Mouse (Mus musculus) liver, embryonic 16.5 days (tissue): Measurements from ENCODE around the gene Kndc1. TPM values are rescaled to one million over a fixed set of nuclear protein-coding genes. Genes with fewer than 3 reads are reported as not detected.
A peak's percentile ranks its signal among the peaks of the same experiment; 100 is the strongest.

Experiments used
- ATAC-seq: fragments of 200-750 bp; cut with Nextera tagmentation; 2 replicates; pipeline ENCODE4 v1.8.0; 2017; ENCODE audit warnings: low read depth, mild to moderate bottlenecking, moderate number of reproducible peaks, moderate library complexity
- H3K27ac ChIP-seq: fragments of 300-500 bp; sonication (generic); 2 replicates; pipeline ENCODE4 v1.5.1; 2014; ENCODE audit warnings: mild to moderate bottlenecking, low read length
- H3K27me3 ChIP-seq: fragments of 300-500 bp; sonication (generic); 2 replicates; pipeline ENCODE4 v1.6.1; 2014; ENCODE audit warnings: low read depth, low read length, mixed read lengths; ENCODE audit not compliant: control insufficient read depth, insufficient read depth
- H3K36me3 ChIP-seq: fragments of 300-500 bp; sonication (generic); 2 replicates; pipeline ENCODE4 v1.6.1; 2014; ENCODE audit warnings: mild to moderate bottlenecking; ENCODE audit not compliant: control insufficient read depth, insufficient read depth
- H3K4me1 ChIP-seq: fragments of 300-500 bp; sonication (generic); 2 replicates; pipeline ENCODE4 v1.6.1; 2014; ENCODE audit warnings: low read depth, low read length, mixed read lengths; ENCODE audit not compliant: control insufficient read depth
- H3K4me2 ChIP-seq: fragments of 300-500 bp; sonication (generic); 2 replicates; pipeline ENCODE4 v1.6.1; 2014; ENCODE audit warnings: low read depth, low read length, mixed read lengths
- H3K4me3 ChIP-seq: fragments of 300-500 bp; sonication (generic); 2 replicates; pipeline ENCODE4 v1.5.1; 2014; ENCODE audit warnings: low read depth, mild to moderate bottlenecking, low read length
- H3K9ac ChIP-seq: fragments of 300-500 bp; sonication (generic); 2 replicates; pipeline ENCODE4 v1.6.1; 2014; ENCODE audit warnings: low read depth, low read length
- H3K9me3 ChIP-seq: fragments of 300-500 bp; sonication (generic); replicated peaks from 2 replicates; pipeline ENCODE4 v1.6.1; 2016; ENCODE audit warnings: low read length; ENCODE audit not compliant: control insufficient read depth
- WGBS: fragments of 180-500 bp; shearing (Covaris S2); extraction: QIAGEN DNeasy Blood & Tissue Kit; methylation state at CpG from one replicate; pipeline ENCODE4 v1.1.7; 2014; ENCODE audit not compliant: insufficient replicate concordance; 5-methylcytosine and 5-hydroxymethylcytosine counted together
- polyA plus RNA-seq: library from polyadenylated mRNA; unstranded; fragments of >200 nt; fragmentation: Nextera tagmentation; extraction: Ambion mirVana; gene quantifications from 2 replicates; pipeline ENCODE4 v1.2.1, GENCODE M21; 2015

Gene Kndc1
- polyA plus RNA-seq, 1 experiment from 2014 or later: not detected

DNA sequence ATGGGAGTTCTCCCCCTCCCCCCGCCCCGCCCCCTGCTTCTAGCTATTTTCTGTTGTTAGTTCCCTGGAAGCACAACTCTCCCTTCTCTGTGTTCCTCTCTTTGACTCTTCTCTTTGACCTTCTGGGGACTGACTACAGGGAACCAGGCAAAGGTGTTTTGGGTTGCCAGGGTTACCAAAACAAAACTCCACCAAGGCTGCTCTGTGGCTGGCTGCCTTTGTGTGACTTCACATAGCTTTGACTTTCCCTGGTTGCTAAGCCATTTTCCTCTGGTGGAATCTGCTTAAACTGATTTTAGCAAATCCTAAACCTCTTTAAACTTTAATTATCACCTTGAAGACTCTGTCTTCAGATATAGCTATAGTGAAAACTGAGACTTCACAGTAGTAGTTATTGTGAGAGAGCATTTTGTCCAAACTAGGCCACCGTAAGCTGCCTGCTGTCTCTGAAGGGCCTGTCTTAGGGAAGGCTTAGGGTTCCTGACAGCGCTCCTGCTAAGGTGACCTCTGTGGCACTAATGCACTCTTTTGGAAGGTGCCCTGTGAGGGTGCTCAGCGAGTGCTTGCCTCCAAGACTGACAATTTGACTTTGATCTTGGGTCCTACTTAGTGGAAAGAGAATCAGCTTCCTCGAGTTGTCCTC lies 57.6 kb downstream of the Kndc1 start:
- peaks cover 5% of the 10 kb centered on the region for H3K4me1 ChIP-seq
- ATAC-seq: no peak
- WGBS: 70% methylated on average over 6 of the region's 6 CpGs
- peaks cover 8% of the 10 kb centered on the region for H3K27me3 ChIP-seq
- no peak overlapping the region for H3K4me2 ChIP-seq
- no peak overlapping the region for H3K27ac ChIP-seq
- H3K9ac ChIP-seq: no peak overlapping the region
- H3K4me3 ChIP-seq: no peak overlapping the region
- no peaks in the 10 kb centered on the region for H3K9me3 ChIP-seq
- H3K36me3 ChIP-seq: no peaks in the 10 kb centered on the region

DNA sequence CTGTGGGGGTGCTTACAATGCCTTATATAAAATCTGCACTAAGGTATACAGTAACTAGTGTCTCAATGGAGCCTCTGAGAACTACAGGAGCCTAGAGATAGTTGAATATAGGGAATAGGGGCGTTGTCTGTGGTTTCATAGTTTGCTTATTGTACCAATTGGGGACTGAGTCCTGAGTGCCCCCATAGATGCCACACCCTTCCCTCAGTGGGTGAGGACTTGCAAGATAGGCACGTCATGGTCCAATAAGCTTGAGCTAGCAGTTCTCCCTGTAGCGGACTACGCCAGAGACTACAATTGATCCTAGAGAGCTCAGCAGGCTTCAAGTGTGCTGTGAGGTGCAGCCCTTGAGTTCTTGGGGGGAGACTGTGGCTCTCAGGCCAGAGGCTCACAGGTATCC lies 61.0 kb downstream of the Kndc1 start:
- 0 out of 2 replicates have a peak, but pooled peaks cover 6% of the 10 kb centered on the region for H3K27me3 ChIP-seq
- ATAC-seq: peak; percentile 76
- WGBS: 26% methylated on average over 4 of the region's 4 CpGs

DNA sequence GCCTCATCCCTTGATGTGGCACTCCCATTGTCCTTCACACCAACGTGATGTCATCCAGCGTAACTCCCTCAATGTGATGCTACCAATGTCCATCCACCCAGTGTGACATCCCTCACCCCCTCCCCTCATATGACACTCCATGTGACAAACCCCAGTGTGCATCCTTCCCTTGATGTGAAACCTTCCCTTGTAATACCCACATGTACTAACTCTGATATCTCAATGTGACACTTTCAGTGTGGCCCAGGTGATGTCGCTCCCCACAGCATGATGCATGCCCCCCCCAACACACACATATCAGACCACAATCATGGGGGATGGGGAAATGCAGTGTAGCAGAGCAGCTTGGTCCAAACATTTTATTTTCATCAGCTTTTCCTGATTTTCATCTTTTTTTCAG lies 62.2 kb downstream of the Kndc1 start:
- 60% methylated on average over 3 of the region's 3 CpGs for WGBS
- Histone ChIP-seq H3K27ac (no peak overlapping the region), H3K4me3 (no peak overlapping the region), H3K36me3 (no peaks in the 10 kb centered on the region), H3K4me1 (peaks cover 5% of the 10 kb centered on the region; the same call in 1 of the 2 replicates), H3K27me3 (0 out of 2 replicates have a peak, but pooled peaks cover 6% of the 10 kb centered on the region), H3K9ac (no peak overlapping the region), H3K4me2 (no peak overlapping the region), H3K9me3 (no peaks in the 10 kb centered on the region)
- no peak for ATAC-seq

More for the DNA sequence above, 61.0 kb downstream of the Kndc1 start:
- no peak overlapping the region for H3K27ac ChIP-seq
- H3K36me3 ChIP-seq: no peaks in the 10 kb centered on the region
- H3K4me2 ChIP-seq: no peak overlapping the region
- H3K9ac ChIP-seq: no peak overlapping the region
- no peaks in the 10 kb centered on the region for H3K9me3 ChIP-seq
- H3K4me3 ChIP-seq: no peak overlapping the region
- peaks cover 5% of the 10 kb centered on the region for H3K4me1 ChIP-seq

DNA sequence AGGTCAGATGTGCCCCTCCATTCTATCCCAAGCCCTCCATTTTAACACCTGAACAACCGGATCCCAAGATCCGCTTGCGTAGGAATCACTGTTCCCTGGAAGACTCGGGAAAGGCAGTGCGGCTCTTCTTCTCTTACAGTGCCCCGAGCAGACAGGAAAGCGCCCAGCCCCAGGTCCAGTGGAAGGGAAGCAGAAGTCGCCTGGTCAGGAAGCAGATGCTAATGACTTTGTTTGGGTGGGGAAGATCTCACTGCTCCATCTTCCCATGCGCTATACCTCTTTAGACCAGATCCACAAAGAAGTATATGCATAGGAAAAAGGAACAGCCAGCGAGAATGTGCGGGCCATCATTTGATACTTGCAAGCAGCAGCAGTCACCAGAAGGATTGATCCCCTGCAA lies 62.9 kb downstream of the Kndc1 start:
- Histone ChIP-seq H3K36me3 (no peaks in the 10 kb centered on the region), H3K27ac (no peak overlapping the region), H3K4me1 (peaks cover 5% of the 10 kb centered on the region; the same call in 1 of the 2 replicates), H3K9ac (no peak overlapping the region), H3K27me3 (0 out of 2 replicates have a peak, but pooled peaks cover 6% of the 10 kb centered on the region), H3K9me3 (no peaks in the 10 kb centered on the region), H3K4me3 (no peak overlapping the region), H3K4me2 (no peak overlapping the region)
- 13% methylated on average over 11 of the region's 11 CpGs for WGBS
- no peak for ATAC-seq

DNA sequence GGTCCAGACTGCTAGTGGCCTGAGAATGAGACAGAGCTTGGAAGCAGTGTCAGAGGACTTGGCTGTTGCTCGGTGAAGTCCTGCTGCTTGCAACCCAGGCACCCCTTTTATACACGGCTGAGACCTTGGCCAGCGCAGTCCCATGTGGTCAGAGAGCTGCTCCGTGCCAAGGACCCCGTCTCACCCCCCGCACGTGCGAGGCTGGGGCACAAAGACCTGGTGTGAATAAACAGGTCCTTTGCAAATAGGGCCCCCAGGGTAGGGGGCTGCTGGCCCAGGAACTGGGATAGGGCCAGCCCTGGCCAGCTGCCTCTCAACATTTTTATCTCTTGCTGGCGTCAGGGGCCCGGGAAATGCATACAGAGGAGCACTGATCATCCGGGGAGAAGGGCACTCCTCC lies 63.5 kb downstream of the Kndc1 start:
- H3K9me3 ChIP-seq: no peaks in the 10 kb centered on the region
- ATAC-seq: no peak
- no peaks in the 10 kb centered on the region for H3K36me3 ChIP-seq
- no peak overlapping the region for H3K4me2 ChIP-seq
- H3K27ac ChIP-seq: no peak overlapping the region
- H3K9ac ChIP-seq: no peak overlapping the region
- H3K4me1 ChIP-seq: peaks cover 5% of the 10 kb centered on the region; the same call in 1 of the 2 replicates
- H3K4me3 ChIP-seq: no peak overlapping the region
- H3K27me3 ChIP-seq: 0 out of 2 replicates have a peak, but pooled peaks cover 6% of the 10 kb centered on the region
- WGBS: 31% methylated on average over 11 of the region's 11 CpGs

DNA sequence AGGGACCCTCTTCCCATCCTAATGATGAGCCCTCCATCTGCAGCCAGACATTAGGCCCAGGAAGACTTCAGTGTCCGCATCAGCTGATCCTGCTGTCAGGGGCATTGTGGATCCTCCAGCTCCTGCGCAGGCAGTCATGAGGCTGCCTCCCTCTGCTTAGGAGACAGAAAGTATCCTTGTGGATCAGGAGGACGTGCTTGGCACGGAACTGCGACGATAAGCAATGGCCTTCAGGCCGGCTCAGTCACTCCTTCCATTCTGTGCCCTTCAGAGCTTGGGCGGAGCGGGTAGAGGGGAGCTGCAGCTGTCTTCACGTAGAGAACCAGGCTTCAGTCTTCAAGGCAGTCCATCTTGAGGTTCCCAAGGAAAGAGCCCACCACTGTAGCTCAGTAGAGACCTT lies 66.6 kb downstream of the Kndc1 start:
- Histone ChIP-seq H3K27me3 (0 out of 2 replicates have a peak, but pooled peaks cover 6% of the 10 kb centered on the region), H3K4me1 (no peaks in the 10 kb centered on the region; the same call in 1 of the 2 replicates), H3K4me3 (no peak overlapping the region), H3K9me3 (no peaks in the 10 kb centered on the region), H3K27ac (no peak overlapping the region), H3K9ac (no peak overlapping the region), H3K4me2 (no peak overlapping the region), H3K36me3 (no peaks in the 10 kb centered on the region)
- 65% methylated on average over 10 of the region's 10 CpGs for WGBS
- ATAC-seq: no peak

DNA sequence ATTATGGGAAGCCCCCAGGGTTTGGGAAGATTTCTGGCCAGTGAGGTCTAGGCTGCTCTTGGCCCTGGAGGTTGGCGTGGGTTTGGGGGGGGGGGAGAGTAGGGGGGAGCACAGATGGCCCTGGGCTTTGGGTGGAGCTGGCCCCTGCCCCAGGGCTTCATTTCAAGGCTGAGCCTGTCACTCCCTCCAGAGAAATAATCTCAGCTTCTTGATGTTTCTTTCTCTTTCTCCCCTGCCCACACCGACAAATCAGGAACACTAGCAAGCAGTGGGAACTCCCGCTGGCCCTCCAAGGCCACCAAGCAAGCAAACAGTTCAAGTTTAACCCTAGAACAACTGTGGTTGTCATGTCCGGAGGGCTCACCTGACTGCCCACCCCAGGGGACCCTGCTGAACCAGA lies 69.3 kb downstream of the Kndc1 start:
- no peak overlapping the region for H3K27ac ChIP-seq
- H3K4me3 ChIP-seq: no peak overlapping the region
- no peak for ATAC-seq
- no peaks in the 10 kb centered on the region for H3K9me3 ChIP-seq
- H3K36me3 ChIP-seq: no peaks in the 10 kb centered on the region
- WGBS: 49% methylated on average over 4 of the region's 4 CpGs
- no peaks in the 10 kb centered on the region for H3K4me1 ChIP-seq
- H3K4me2 ChIP-seq: no peak overlapping the region
- no peaks in the 10 kb centered on the region for H3K27me3 ChIP-seq
- no peak overlapping the region for H3K9ac ChIP-seq

DNA sequence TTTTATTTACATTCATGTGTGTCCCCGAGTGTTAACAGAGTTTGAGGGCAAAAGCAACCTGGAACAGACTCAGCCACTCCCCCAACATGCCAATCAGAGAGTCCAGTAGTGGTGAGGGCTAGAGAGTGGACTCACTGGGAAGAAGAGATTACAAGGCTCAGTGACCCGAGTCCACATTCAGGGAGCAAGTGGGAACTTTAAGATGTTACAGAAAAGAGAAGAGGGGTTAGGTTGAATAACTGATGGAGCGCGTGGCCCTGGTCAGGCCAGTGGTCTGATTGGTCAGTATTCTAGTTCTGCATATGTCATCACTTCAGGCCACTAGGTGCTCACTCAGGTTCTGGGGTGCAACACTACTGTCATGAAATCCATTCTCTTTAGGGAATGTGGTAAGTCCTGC lies 72.7 kb downstream of the Kndc1 start:
- 40% methylated on average over 4 of the region's 4 CpGs for WGBS
- H3K4me2 ChIP-seq: no peak overlapping the region
- no peaks in the 10 kb centered on the region for H3K4me1 ChIP-seq
- no peaks in the 10 kb centered on the region for H3K27me3 ChIP-seq
- H3K9me3 ChIP-seq: no peaks in the 10 kb centered on the region
- H3K36me3 ChIP-seq: no peaks in the 10 kb centered on the region
- no peak overlapping the region for H3K27ac ChIP-seq
- no peak overlapping the region for H3K9ac ChIP-seq
- no peak for ATAC-seq
- H3K4me3 ChIP-seq: no peak overlapping the region

DNA sequence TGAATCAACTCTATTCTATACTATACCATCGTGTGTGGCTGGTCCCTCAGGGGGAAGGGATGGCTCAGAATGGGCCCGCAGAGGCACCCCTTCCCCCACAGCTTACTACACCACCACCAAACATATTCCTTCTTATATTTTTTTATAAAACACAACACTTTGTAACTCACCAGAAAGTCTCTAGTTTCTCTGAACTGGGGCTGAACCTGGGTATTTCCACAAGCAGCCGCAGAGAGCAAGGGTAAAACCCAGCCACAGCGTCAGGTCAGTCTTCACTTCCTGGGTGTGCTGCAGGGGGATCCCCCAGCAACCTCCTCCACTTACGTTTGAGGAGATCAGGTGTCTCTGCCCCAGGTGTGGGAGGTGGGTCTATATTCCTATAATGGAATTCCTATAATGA lies 73.9 kb downstream of the Kndc1 start:
- Histone ChIP-seq H3K9ac (no peak overlapping the region), H3K4me3 (no peak overlapping the region), H3K4me1 (no peaks in the 10 kb centered on the region), H3K27ac (no peak overlapping the region), H3K4me2 (no peak overlapping the region), H3K27me3 (no peaks in the 10 kb centered on the region), H3K36me3 (no peaks in the 10 kb centered on the region), H3K9me3 (no peaks in the 10 kb centered on the region)
- WGBS: 48% methylated on average over 5 of the region's 5 CpGs
- ATAC-seq: no peak
